Mouse (Mus musculus) liver, postnatal 0 days (tissue): Measurements from ENCODE around the gene Cpne6.

Experiments
- CTCF ChIP-seq: sonication (generic); IDR thresholded peaks from 2 replicates; pipeline ENCODE4 v1.5.1; 2016; ENCODE audit warnings: antibody characterized with exemption, low read depth
- EP300 ChIP-seq: IDR thresholded peaks from 2 replicates; pipeline ENCODE4 v1.6.1; 2016; ENCODE audit warnings: antibody characterized with exemption, low read depth, mild to moderate bottlenecking

DNA sequence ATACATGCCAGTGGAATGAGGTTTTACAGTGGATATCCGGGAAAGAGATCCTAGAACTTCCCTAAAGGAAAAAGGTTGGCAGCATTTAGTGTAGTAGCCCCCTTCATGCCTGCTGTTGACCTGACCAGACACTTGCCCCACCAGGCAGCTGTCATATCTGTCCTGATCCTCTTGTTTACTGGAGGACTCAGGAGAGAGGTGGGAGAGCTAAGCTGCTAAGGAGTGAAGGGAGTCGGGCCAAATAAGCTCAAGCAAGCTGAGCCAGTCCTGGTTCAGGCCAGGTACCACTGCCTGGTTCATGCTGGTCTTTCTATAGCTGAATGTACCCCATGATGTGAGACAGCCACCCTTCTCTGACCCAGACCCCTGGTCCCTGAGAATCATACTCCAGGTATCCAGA lies 16.4 kb downstream of the Cpne6 start:
- no peak for TF ChIP-seq CTCF
- no peak for TF ChIP-seq EP300
